Mouse (Mus musculus): ENCODE measurements at regions not wholly inside any gene's neighbourhood (a gene's known extent, or its start where the extent isn't known, plus 50 kb on each side); places are given as distances from the start of the nearest gene placed in this dataset.

- DNase-seq = no peak
Observed at GRCm38 (mm10) chr15:28081147-28081546, 55.5 kb upstream of the Trio start.

- DNase-seq = no peak
Observed at GRCm38 (mm10) chr15:28082411-28082810, 56.8 kb upstream of the Trio start.

GRCm38 (mm10) chr15:28105956-28106355 lies 80.3 kb upstream of the Trio start:
- DNase-seq = no peak

GRCm38 (mm10) chr15:28109916-28110315 lies 84.3 kb upstream of the Trio start:
- DNase-seq = peak; percentile 27 to 57

- DNase-seq = peak; percentile 19 to 38
Observed at GRCm38 (mm10) chr15:28113491-28113890, 87.8 kb upstream of the Trio start.

- peak; percentile 61 to 74 for DNase-seq
Observed at GRCm38 (mm10) chr15:28114180-28114747, 88.6 kb upstream of the Trio start.

- no peak for DNase-seq
Observed at GRCm38 (mm10) chr15:28126846-28127245, 76.7 kb upstream of the Dnah5 start.

GRCm38 (mm10) chr15:28129536-28129935 lies 74.0 kb upstream of the Dnah5 start:
- no peak for DNase-seq

GRCm38 (mm10) chr15:28131546-28131945 lies 72.0 kb upstream of the Dnah5 start:
- no peak for DNase-seq

GRCm38 (mm10) chr15:28133171-28133810 lies 70.3 kb upstream of the Dnah5 start:
- no peak for DNase-seq

- DNase-seq = no peak
Observed at GRCm38 (mm10) chr15:28134206-28134605, 69.3 kb upstream of the Dnah5 start.

- DNase-seq = no peak
Observed at GRCm38 (mm10) chr15:28138806-28139205, 64.7 kb upstream of the Dnah5 start.

GRCm38 (mm10) chr15:28140301-28140700 lies 63.3 kb upstream of the Dnah5 start:
- DNase-seq = no peak

GRCm38 (mm10) chr15:28141345-28141744 lies 62.2 kb upstream of the Dnah5 start:
- DNase-seq = peak in 1 of 2 experiments; percentile 26

GRCm38 (mm10) chr15:28144217-28144616 lies 59.3 kb upstream of the Dnah5 start:
- no peak for DNase-seq

- no peak for DNase-seq
Observed at GRCm38 (mm10) chr15:28144846-28145245, 58.7 kb upstream of the Dnah5 start.

GRCm38 (mm10) chr15:28151678-28152077 lies 51.9 kb upstream of the Dnah5 start:
- DNase-seq = no peak
